Mouse (Mus musculus) ES-Bruce4 (cell line): ENCODE measurements around the gene Tsnaxip1. TPM values are rescaled to one million over a fixed set of nuclear protein-coding genes. Genes with fewer than 3 reads are reported as not detected.

Source experiments
- H3K27ac ChIP-seq: 2 replicates; pipeline ENCODE4 v1.5.1; 2012; ENCODE audit warnings: low read length, inconsistent platforms; ENCODE audit not compliant: insufficient read depth
- H3K27me3 ChIP-seq: 2 replicates; pipeline ENCODE4 v1.6.1; 2012; ENCODE audit warnings: mild to moderate bottlenecking, low read length, inconsistent platforms; ENCODE audit not compliant: control insufficient read depth, poor library complexity, insufficient read depth, severe bottlenecking
- H3K36me3 ChIP-seq: 2 replicates; pipeline ENCODE4 v1.6.1; 2012; ENCODE audit warnings: inconsistent platforms, mild to moderate bottlenecking, low read length, moderate library complexity; ENCODE audit not compliant: control insufficient read depth, poor library complexity, insufficient read depth, severe bottlenecking
- H3K4me1 ChIP-seq: one replicate; pipeline ENCODE4 v1.8.1; 2011; ENCODE audit warnings: low read length; ENCODE audit not compliant: control insufficient read depth, insufficient read depth
- H3K4me3 ChIP-seq: 2 replicates; pipeline ENCODE4 v1.5.1; 2011; ENCODE audit warnings: low read depth, mild to moderate bottlenecking, low read length
- H3K9ac ChIP-seq: 2 replicates; pipeline ENCODE4 v1.6.1; 2012; ENCODE audit warnings: low read depth, mild to moderate bottlenecking, inconsistent platforms; ENCODE audit not compliant: poor library complexity, severe bottlenecking
- H3K9me3 ChIP-seq: replicated peaks from 2 replicates; pipeline ENCODE4 v1.6.1; 2012; ENCODE audit warnings: mild to moderate bottlenecking, low read length, inconsistent platforms; ENCODE audit not compliant: control insufficient read depth, poor library complexity, insufficient read depth, severe bottlenecking
- CTCF ChIP-seq: IDR thresholded peaks from one replicate; pipeline ENCODE4 v1.8.1; 2011; ENCODE audit warnings: low read depth, low read length
- EP300 ChIP-seq: IDR thresholded peaks from 2 replicates; pipeline ENCODE4 v1.6.1; 2011; ENCODE audit warnings: low read depth, low read length; ENCODE audit not compliant: insufficient read depth
- POLR2A ChIP-seq: IDR thresholded peaks from one replicate; pipeline ENCODE4 v1.8.1; 2011; ENCODE audit warnings: low read length; ENCODE audit not compliant: insufficient read depth
- polyA plus RNA-seq: library from polyadenylated mRNA; stranded (reverse); fragments of >200 nt; gene quantifications from 2 replicates; pipeline ENCODE4 v1.2.4, GENCODE M21; 2011; ENCODE audit warnings: low read depth; ENCODE audit not compliant: missing spikeins, insufficient read depth, insufficient read length

Tsnaxip1 gene
- polyA plus RNA-seq, 1 experiment: not detected

DNA sequence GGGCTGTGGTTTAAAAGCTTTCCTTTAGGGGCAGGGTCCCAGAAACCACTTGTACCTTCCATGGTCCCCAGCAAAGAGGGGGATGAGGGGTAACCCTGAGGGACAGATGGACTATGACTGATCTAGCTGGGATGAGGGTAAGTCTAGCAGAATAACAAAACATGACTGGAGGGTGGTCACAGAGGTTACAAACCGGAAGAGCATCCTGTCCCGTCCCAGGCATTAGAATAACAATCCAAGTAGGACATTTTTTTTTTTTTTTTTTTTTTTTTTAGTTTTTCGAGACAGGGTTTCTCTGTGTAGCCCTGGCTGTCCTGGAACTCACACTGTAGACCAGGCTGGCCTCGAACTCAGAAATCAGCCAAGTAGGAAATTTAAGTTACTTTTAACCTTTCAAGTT is 22.5 kb downstream of the Tsnaxip1 start:
- H3K4me3 ChIP-seq: peak overlapping the region; percentile 65

DNA sequence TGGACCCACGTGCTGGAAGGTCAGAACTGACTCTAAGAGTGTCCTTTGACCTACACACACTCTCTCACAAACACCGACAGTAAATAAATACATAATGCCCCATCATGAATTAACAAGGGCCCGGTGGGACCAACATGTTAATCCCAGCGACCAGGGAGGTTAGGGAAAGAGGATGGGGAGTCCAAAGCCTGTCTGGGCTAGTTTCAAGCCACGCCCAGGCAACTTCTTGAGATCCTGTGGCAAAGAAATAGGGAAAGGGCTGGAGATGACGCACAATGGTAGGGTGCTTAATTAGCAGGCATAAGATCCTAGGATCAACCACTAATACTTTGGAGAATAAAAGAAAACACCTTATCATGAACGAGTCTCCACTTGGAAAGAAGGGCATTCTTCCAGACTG is 23.1 kb downstream of the Tsnaxip1 start:
- Histone ChIP-seq H3K4me3 (peak overlapping the region; percentile 65), H3K27me3 (no peaks in the 10 kb centered on the region), H3K4me1 (no peaks in the 10 kb centered on the region), H3K9ac (peak overlapping the region; percentile 82), H3K27ac (peak overlapping the region; percentile 71), H3K36me3 (peaks cover 43% of the 10 kb centered on the region), H3K9me3 (no peaks in the 10 kb centered on the region)
- TF ChIP-seq POLR2A: no peak
- no peak for TF ChIP-seq CTCF
- TF ChIP-seq EP300: no peak

More for the DNA sequence above, 22.5 kb downstream of the Tsnaxip1 start:
- Histone ChIP-seq H3K9me3 (no peaks in the 10 kb centered on the region), H3K27me3 (no peaks in the 10 kb centered on the region), H3K9ac (peak overlapping the region; percentile 82), H3K36me3 (peaks cover 49% of the 10 kb centered on the region), H3K27ac (peak overlapping the region; percentile 71), H3K4me1 (no peaks in the 10 kb centered on the region)
- TF ChIP-seq EP300 (no peak), CTCF (no peak)

DNA sequence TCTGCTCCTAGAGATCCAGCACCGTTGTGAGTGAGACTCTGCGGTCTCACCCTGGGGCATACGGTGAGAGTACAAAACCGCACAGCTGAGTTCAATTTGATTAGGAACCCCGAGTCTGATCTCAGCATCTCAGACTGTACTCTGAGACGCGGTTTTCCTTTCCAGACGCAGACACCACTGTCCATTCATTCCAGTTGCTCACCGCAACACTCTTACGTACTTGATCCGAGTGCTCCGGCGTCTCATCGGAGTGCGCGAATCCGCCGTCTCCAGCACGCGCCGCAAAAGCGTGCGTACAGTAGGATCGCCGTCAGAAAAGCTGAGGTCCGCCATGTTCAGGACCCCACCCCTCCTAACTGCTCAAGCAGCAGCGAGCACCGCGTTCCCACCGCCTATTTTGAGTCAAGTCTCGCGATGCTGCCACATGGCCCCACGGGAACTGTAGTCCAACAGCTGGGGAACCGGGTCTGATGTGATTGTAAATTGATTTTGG is 24.2 kb downstream of the Tsnaxip1 start:
- Histone ChIP-seq H3K4me1 (no peaks in the 10 kb centered on the region), H3K9me3 (no peaks in the 10 kb centered on the region), H3K27ac (peak overlapping the region; percentile 51), H3K9ac (peak overlapping the region; percentile 71), H3K4me3 (peak overlapping the region; percentile 98), H3K27me3 (no peaks in the 10 kb centered on the region), H3K36me3 (peaks cover 32% of the 10 kb centered on the region)
- TF ChIP-seq CTCF (no peak), POLR2A (peak; percentile 99), EP300 (peak; percentile 63; the same call in 1 of the 2 replicates)

DNA sequence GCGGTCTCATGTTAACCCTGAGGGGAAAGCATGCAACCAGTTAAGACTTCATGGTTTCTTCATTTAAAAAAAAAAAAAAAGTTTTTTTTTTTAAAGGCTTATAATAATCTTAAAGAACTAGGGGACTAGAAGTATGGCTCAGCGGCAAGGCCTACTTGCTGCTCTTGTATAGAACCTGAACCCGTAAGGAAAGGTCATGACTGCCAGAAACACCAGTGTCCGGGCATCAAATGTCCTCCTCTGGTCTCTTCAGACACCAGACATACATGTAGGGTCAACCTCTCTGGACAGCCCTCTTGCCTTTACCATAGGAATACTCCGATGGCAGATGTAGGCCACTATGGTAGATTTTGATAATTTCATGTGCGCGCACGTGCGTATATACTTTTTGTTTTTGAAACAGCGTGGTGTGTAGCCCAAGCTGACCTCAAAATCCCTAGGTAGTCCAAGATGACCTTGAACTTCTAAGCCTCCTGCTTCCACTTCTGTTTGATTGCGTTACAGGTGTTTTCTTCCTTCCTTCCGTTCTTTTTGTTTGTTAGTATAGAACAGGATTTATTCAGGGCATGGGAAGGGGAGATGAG is 24.7 kb downstream of the Tsnaxip1 start:
- Histone ChIP-seq H3K27ac (peak overlapping the region; percentile 70), H3K9me3 (no peaks in the 10 kb centered on the region)

DNA sequence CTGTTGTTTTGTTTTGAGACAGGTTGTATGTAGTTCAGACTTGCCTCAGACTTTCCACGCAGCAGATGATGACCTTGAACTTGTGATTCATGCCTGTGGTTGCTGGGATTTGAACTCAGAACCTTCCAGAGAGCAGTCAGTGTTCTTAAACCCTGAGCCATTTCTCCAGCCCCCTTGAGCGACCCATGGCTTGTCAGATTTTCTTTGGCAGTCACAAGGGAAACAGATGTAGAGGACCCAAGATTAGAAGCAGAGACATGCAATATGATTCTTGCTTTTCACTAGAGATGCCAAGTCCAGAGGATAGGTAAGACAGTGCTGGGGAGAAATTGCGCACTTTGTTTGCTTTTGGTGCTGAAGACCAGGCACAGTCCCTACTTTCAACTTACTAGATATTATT is 25.6 kb downstream of the Tsnaxip1 start, which contains the start of gene Cenpt:
TSS of gene Cenpt (minus strand) at position 101 of the 400 bp plus-strand sequence.
- no peak for TF ChIP-seq CTCF
- TF ChIP-seq POLR2A: no peak
- TF ChIP-seq EP300: no peak
- Histone ChIP-seq H3K4me3 (peak within 1 kb of the TSS; percentile 40), H3K27ac (peak within 1 kb of the TSS; percentile 70), H3K4me1 (no peaks in the 10 kb centered on the region), H3K27me3 (no peaks in the 10 kb centered on the region), H3K9me3 (no peaks in the 10 kb centered on the region), H3K9ac (peak within 1 kb of the TSS; percentile 42), H3K36me3 (peaks cover 20% of the 10 kb centered on the region)

More for the DNA sequence above, 24.7 kb downstream of the Tsnaxip1 start:
- H3K9ac ChIP-seq: peak overlapping the region; percentile 42
- peaks cover 27% of the 10 kb centered on the region for H3K36me3 ChIP-seq
- TF ChIP-seq CTCF (no peak), POLR2A (no peak), EP300 (no peak)
- H3K4me3 ChIP-seq: peak overlapping the region; percentile 40
- no peaks in the 10 kb centered on the region for H3K27me3 ChIP-seq
- no peaks in the 10 kb centered on the region for H3K4me1 ChIP-seq

DNA sequence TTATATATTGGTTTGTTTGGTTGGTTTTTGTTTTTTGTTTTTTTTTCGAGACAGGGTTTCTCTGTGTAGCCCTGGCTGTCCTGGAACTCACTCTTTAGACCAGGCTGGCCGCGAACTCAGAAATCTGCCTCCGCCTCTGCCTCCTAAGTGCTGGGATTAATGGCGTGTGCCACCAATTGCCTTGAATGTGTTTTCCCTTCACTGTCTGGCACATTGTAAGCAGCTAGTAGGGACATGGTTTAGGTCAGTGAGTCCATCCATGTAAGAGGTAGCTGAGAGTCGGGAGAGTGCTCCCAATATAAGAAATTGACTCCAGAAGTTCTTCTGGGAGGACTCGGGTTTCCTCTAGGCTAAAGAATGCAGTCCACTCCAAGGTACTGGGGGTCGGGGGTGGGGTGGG is 26.8 kb downstream of the Tsnaxip1 start:
- Histone ChIP-seq H3K4me3 (peak overlapping the region; percentile 31), H3K9me3 (no peaks in the 10 kb centered on the region), H3K9ac (peak overlapping the region; percentile 83), H3K4me1 (no peaks in the 10 kb centered on the region), H3K36me3 (peaks cover 9% of the 10 kb centered on the region), H3K27ac (peak overlapping the region; percentile 41; the same call in 1 of the 2 replicates), H3K27me3 (no peaks in the 10 kb centered on the region)
- TF ChIP-seq CTCF: no peak
- TF ChIP-seq POLR2A: no peak
